Mouse (Mus musculus) intestine, embryonic 15.5 days (tissue): ENCODE data around the gene Alox12e. TPM values are rescaled to one million over a fixed set of nuclear protein-coding genes. Genes with fewer than 3 reads are reported as not detected.

Experiments used
- ATAC-seq: fragments of 200-750 bp; cut with Nextera tagmentation; 2 replicates; pipeline ENCODE4 v1.8.0; 2017; ENCODE audit warnings: moderate TSS enrichment, moderate library complexity
- H3K27ac ChIP-seq: fragments of 300-500 bp; sonication (generic); 2 replicates; pipeline ENCODE4 v1.5.1; 2015; ENCODE audit warnings: mild to moderate bottlenecking, inconsistent platforms
- H3K27me3 ChIP-seq: fragments of 300-500 bp; sonication (generic); replicated peaks from 2 replicates; pipeline ENCODE4 v1.6.1; 2015; ENCODE audit warnings: inconsistent platforms
- H3K36me3 ChIP-seq: fragments of 300-500 bp; sonication (generic); 2 replicates; pipeline ENCODE4 v1.6.1; 2015; ENCODE audit warnings: inconsistent platforms
- H3K4me1 ChIP-seq: fragments of 300-500 bp; sonication (generic); replicated peaks from 2 replicates; pipeline ENCODE4 v1.6.1; 2015; ENCODE audit warnings: inconsistent platforms
- H3K4me2 ChIP-seq: fragments of 300-500 bp; sonication (generic); replicated peaks from 2 replicates; pipeline ENCODE4 v1.6.1; 2015; ENCODE audit warnings: mild to moderate bottlenecking, inconsistent platforms
- H3K4me3 ChIP-seq: fragments of 300-500 bp; sonication (generic); replicated peaks from 2 replicates; pipeline ENCODE4 v1.5.1; 2015; ENCODE audit warnings: inconsistent platforms
- H3K9ac ChIP-seq: fragments of 300-500 bp; sonication (generic); 2 replicates; pipeline ENCODE4 v1.6.1; 2015; ENCODE audit warnings: inconsistent platforms
- H3K9me3 ChIP-seq: fragments of 300-500 bp; sonication (generic); 2 replicates; pipeline ENCODE4 v1.6.1; 2016; ENCODE audit warnings: inconsistent platforms
- WGBS: fragments of 180-500 bp; shearing (Covaris S2); methylation state at CpG from one replicate; pipeline ENCODE4 v1.1.7; 2015; 5-methylcytosine and 5-hydroxymethylcytosine counted together
- polyA plus RNA-seq: library from polyadenylated mRNA; unstranded; fragments of >200 nt; fragmentation: Nextera tagmentation; extraction: Ambion mirVana; gene quantifications from 2 replicates; pipeline ENCODE4 v1.2.1, GENCODE M21; 2015

Gene Alox12e
- polyA plus RNA-seq, 1 experiment from 2014 or later: not detected

- Histone ChIP-seq H3K4me3 (no peak overlapping the region), H3K4me2 (no peak overlapping the region), H3K9me3 (no peaks in the 10 kb centered on the region), H3K4me1 (no peaks in the 10 kb centered on the region), H3K9ac (no peak overlapping the region), H3K27me3 (no peaks in the 10 kb centered on the region), H3K36me3 (no peaks in the 10 kb centered on the region), H3K27ac (no peak overlapping the region)
- WGBS: 66% methylated on average over 4 of the region's 4 CpGs
- no peak for ATAC-seq
Measured at GRCm38 (mm10) chr11:70283666-70284065, 38.8 kb downstream of the Alox12e start.

GRCm38 (mm10) chr11:70280441-70280840 is 42.0 kb downstream of the Alox12e start:
- Histone ChIP-seq H3K27me3 (no peaks in the 10 kb centered on the region), H3K27ac (no peak overlapping the region), H3K4me3 (no peak overlapping the region), H3K36me3 (no peaks in the 10 kb centered on the region), H3K4me2 (no peak overlapping the region), H3K9ac (no peak overlapping the region), H3K9me3 (no peaks in the 10 kb centered on the region), H3K4me1 (no peaks in the 10 kb centered on the region)
- 65% methylated on average over 3 of the region's 3 CpGs for WGBS
- ATAC-seq: no peak

DNA sequence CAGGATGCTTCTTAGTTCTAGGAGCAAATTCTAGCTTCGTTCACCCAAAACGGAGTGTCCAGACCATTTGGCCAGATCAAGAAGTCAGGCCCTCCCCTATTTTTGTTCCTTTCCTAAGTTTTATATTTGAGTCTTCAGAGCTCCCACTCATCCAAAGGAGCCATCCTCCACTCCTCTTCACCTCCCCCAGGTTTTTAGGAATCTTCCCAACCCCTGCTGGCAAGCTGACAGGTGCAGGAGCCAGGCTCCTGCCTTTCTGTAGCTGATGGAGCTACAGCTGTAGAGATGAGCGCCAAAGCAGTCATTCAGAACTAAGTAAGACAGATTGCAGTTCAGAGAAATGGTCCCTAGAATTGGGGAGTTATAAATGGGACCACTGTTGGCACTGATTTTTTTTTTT is 43.5 kb downstream of the Alox12e start:
- no peak for ATAC-seq
- no peak overlapping the region for H3K4me3 ChIP-seq
- no peak overlapping the region for H3K4me2 ChIP-seq
- H3K36me3 ChIP-seq: no peaks in the 10 kb centered on the region
- no peak overlapping the region for H3K27ac ChIP-seq
- 77% methylated on average over 3 of the region's 3 CpGs for WGBS
- no peaks in the 10 kb centered on the region for H3K27me3 ChIP-seq
- H3K4me1 ChIP-seq: no peaks in the 10 kb centered on the region
- no peak overlapping the region for H3K9ac ChIP-seq
- no peaks in the 10 kb centered on the region for H3K9me3 ChIP-seq

- Histone ChIP-seq H3K4me1 (no peaks in the 10 kb centered on the region), H3K4me2 (no peak overlapping the region), H3K9ac (no peak overlapping the region), H3K27ac (no peak overlapping the region), H3K4me3 (no peak overlapping the region), H3K36me3 (no peaks in the 10 kb centered on the region), H3K27me3 (no peaks in the 10 kb centered on the region), H3K9me3 (no peaks in the 10 kb centered on the region)
- ATAC-seq: no peak
- WGBS: 73% methylated on average over 7 of the region's 7 CpGs
Measured at GRCm38 (mm10) chr11:70271641-70272040, 50.8 kb downstream of the Alox12e start.

DNA sequence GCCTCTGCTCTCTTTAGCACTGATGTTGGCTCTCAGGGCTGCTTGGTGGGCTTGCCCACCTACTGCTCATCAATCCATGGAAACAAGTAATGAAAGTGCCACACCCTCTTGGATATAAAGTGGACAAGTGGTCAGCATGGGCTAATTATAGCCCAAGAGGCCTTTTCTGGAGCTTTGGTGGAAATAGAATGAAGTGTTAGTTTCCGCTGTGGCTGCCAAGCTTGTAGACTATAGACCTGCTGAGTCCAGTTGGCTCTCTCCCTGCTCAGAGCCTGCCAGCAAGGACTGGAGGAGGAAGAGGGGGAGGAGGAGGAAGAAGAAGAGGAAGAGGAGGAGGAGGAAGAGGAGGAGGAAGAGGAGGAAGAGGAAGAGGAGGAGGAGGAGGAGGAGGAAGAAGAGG is 56.0 kb downstream of the Alox12e start:
- Histone ChIP-seq H3K27ac (no peak overlapping the region), H3K4me1 (no peaks in the 10 kb centered on the region), H3K36me3 (no peaks in the 10 kb centered on the region), H3K27me3 (no peaks in the 10 kb centered on the region), H3K9me3 (no peaks in the 10 kb centered on the region), H3K4me2 (no peak overlapping the region), H3K9ac (no peak overlapping the region), H3K4me3 (no peak overlapping the region)
- ATAC-seq: no peak
- 84% methylated on average over 1 of the region's 1 CpGs for whole genome bisulfite sequencing

- H3K9ac ChIP-seq: no peak overlapping the region
Measured at GRCm38 (mm10) chr11:70265819-70266218, 56.6 kb downstream of the Alox12e start.

More at GRCm38 (mm10) chr11:70265819-70266218, 56.6 kb downstream of the Alox12e start:
- H3K27me3 ChIP-seq: no peaks in the 10 kb centered on the region
- H3K36me3 ChIP-seq: no peaks in the 10 kb centered on the region
- no peak overlapping the region for H3K4me3 ChIP-seq
- WGBS: 69% methylated on average over 4 of the region's 4 CpGs
- H3K4me2 ChIP-seq: no peak overlapping the region
- H3K27ac ChIP-seq: no peak overlapping the region
- ATAC-seq: no peak
- H3K9me3 ChIP-seq: no peaks in the 10 kb centered on the region
- H3K4me1 ChIP-seq: no peaks in the 10 kb centered on the region

Other genes with a start within 250 kb of the Alox12e start
- 0.21 and 0.43 TPM in 2 replicates for gene Asgr2, start 230.0 kb downstream of the Alox12e start, polyA plus RNA-seq
- gene Mgl2, start 192.3 kb downstream of the Alox12e start, polyA plus RNA-seq: 0.72 and 0.80 TPM in 2 replicates
- gene Clec10a, start 166.4 kb downstream of the Alox12e start, polyA plus RNA-seq: 0.98 and 1.2 TPM in 2 replicates
- gene Slc16a11, start 109.9 kb downstream of the Alox12e start, polyA plus RNA-seq: 2.9 and 3.7 TPM in 2 replicates
- 13.2 and 16.0 TPM in 2 replicates for gene Slc16a13, start 101.6 kb downstream of the Alox12e start, polyA plus RNA-seq
- 11.1 and 11.9 TPM in 2 replicates for gene Bcl6b, start 92.8 kb downstream of the Alox12e start, polyA plus RNA-seq
- 133 and 138 TPM in 2 replicates for gene 0610010K14Rik, start 84.7 kb downstream of the Alox12e start, polyA plus RNA-seq
- gene Gm21988, start 82.8 kb downstream of the Alox12e start, polyA plus RNA-seq: 8.8 and 10.6 TPM in 2 replicates
- 196 and 226 TPM in 2 replicates for gene Rnasek, start 82.8 kb downstream of the Alox12e start, polyA plus RNA-seq
- 2.1 and 2.2 TPM in 2 replicates for gene Alox12, start 67.3 kb downstream of the Alox12e start, polyA plus RNA-seq
- gene Alox15, start 29.4 kb upstream of the Alox12e start, polyA plus RNA-seq: 0.67 and 0.78 TPM in 2 replicates
- 31.9 and 32.6 TPM in 2 replicates for gene Pelp1, start 87.4 kb upstream of the Alox12e start, polyA plus RNA-seq
- gene Arrb2, start 110.0 kb upstream of the Alox12e start, polyA plus RNA-seq: 13.2 and 15.4 TPM in 2 replicates
- 39.9 and 42.4 TPM in 2 replicates for gene Med11, start 129.3 kb upstream of the Alox12e start, polyA plus RNA-seq
- gene Zmynd15, start 136.8 kb upstream of the Alox12e start, polyA plus RNA-seq: 0.78 and 1.2 TPM in 2 replicates
- gene Cxcl16, start 137.4 kb upstream of the Alox12e start, polyA plus RNA-seq: 8.6 and 10.4 TPM in 2 replicates
- 179 and 192 TPM in 2 replicates for gene Tm4sf5, start 182.6 kb upstream of the Alox12e start, polyA plus RNA-seq
- gene Vmo1, start 192.0 kb upstream of the Alox12e start, polyA plus RNA-seq: 0.60 and 0.80 TPM in 2 replicates
- gene Gltpd2, start 196.6 kb upstream of the Alox12e start, polyA plus RNA-seq: 1.5 and 2.2 TPM in 2 replicates
- gene Psmb6, start 202.7 kb upstream of the Alox12e start, polyA plus RNA-seq: 646 and 704 TPM in 2 replicates
- not detected in 2 replicates for gene Gm40193, start 210.3 kb upstream of the Alox12e start, polyA plus RNA-seq
- gene Pld2, start 217.4 kb upstream of the Alox12e start, polyA plus RNA-seq: 10.3 and 11.0 TPM in 2 replicates
- 11.8 and 12.7 TPM in 2 replicates for gene Mink1, start 240.3 kb upstream of the Alox12e start, polyA plus RNA-seq